Mouse (Mus musculus): ENCODE measurements around the gene Pea15a. TPM values are rescaled to one million over a fixed set of nuclear protein-coding genes. Genes with fewer than 3 reads are reported as not detected.

Pea15a gene
- polyA plus RNA-seq, 1 experiment from 2014 or later: 470 TPM

- peaks cover 63% of the 10 kb centered on the region for H3K4me1 ChIP-seq
- no peak for ATAC-seq
- no peak within 1 kb of the TSS for H3K4me3 ChIP-seq
- no peaks in the 10 kb centered on the region for H3K36me3 ChIP-seq (ENCODE audit: poor library complexity, severe bottlenecking)
- peak within 1 kb of the TSS; percentile 10; the same call in 1 of the 2 replicates for H3K4me2 ChIP-seq
- WGBS: 75% methylated on average over 19 of the region's 19 CpGs
- H3K9me3 ChIP-seq (replicated peaks): no peaks in the 10 kb centered on the region
- no peaks in the 10 kb centered on the region for H3K27me3 ChIP-seq
- H3K27ac ChIP-seq: peak within 1 kb of the TSS; percentile 45
- H3K9ac ChIP-seq: no peak within 1 kb of the TSS
Measured at GRCm38 (mm10) chr1:172219451-172220406, 13.1 kb upstream of the Pea15a start, which contains the start of gene Casq1. Gene Casq1 (minus strand): TSS chr1:172219868.

- no peaks in the 10 kb centered on the region for H3K27me3 ChIP-seq
- no peak overlapping the region for H3K9ac ChIP-seq
- H3K4me1 ChIP-seq: peaks cover 77% of the 10 kb centered on the region
- H3K4me3 ChIP-seq: no peak overlapping the region
- no peaks in the 10 kb centered on the region for H3K9me3 ChIP-seq (replicated peaks)
- H3K36me3 ChIP-seq (ENCODE audit: poor library complexity, severe bottlenecking): no peaks in the 10 kb centered on the region
- ATAC-seq: no peak
- peak overlapping the region; percentile 45; the same call in 1 of the 2 replicates for H3K27ac ChIP-seq
- WGBS: 54% methylated on average over 15 of the region's 15 CpGs
- H3K4me2 ChIP-seq: no peak overlapping the region
Measured at GRCm38 (mm10) chr1:172218164-172218910, 11.7 kb upstream of the Pea15a start.

GRCm38 (mm10) chr1:172217148-172217547 lies 10.5 kb upstream of the Pea15a start:
- peak; percentile 60 for ATAC-seq
- Histone ChIP-seq H3K27me3 (no peaks in the 10 kb centered on the region), H3K9ac (peak overlapping the region; percentile 34; the same call in 1 of the 2 replicates), H3K4me1 (peaks cover 79% of the 10 kb centered on the region), H3K9me3 (replicated peaks) (no peaks in the 10 kb centered on the region), H3K27ac (peak overlapping the region; percentile 35; the same call in 1 of the 2 replicates), H3K4me2 (peak overlapping the region; percentile 43), H3K36me3 (ENCODE audit: poor library complexity, severe bottlenecking) (no peaks in the 10 kb centered on the region), H3K4me3 (no peak overlapping the region)
- 0% methylated on average over 5 of the region's 5 CpGs for WGBS

GRCm38 (mm10) chr1:172214748-172215147 lies 8.1 kb upstream of the Pea15a start:
- Histone ChIP-seq H3K27ac (no peak overlapping the region), H3K27me3 (no peaks in the 10 kb centered on the region), H3K36me3 (ENCODE audit: poor library complexity, severe bottlenecking) (no peaks in the 10 kb centered on the region), H3K9ac (no peak overlapping the region), H3K4me3 (no peak overlapping the region), H3K4me1 (peaks cover 55% of the 10 kb centered on the region), H3K4me2 (no peak overlapping the region), H3K9me3 (replicated peaks) (no peaks in the 10 kb centered on the region)
- no peak for ATAC-seq
- 64% methylated on average over 3 of the region's 3 CpGs for WGBS

GRCm38 (mm10) chr1:172213771-172214170 lies 7.2 kb upstream of the Pea15a start:
- Histone ChIP-seq H3K4me2 (no peak overlapping the region), H3K27ac (peak overlapping the region; percentile 64), H3K9ac (no peak overlapping the region), H3K4me3 (no peak overlapping the region), H3K9me3 (replicated peaks) (no peaks in the 10 kb centered on the region), H3K27me3 (no peaks in the 10 kb centered on the region), H3K4me1 (peaks cover 45% of the 10 kb centered on the region), H3K36me3 (ENCODE audit: poor library complexity, severe bottlenecking) (no peaks in the 10 kb centered on the region)
- no peak for ATAC-seq
- 45% methylated on average over 4 of the region's 4 CpGs for WGBS

- H3K27ac ChIP-seq: 0 out of 2 replicates have a peak overlapping the region, but pooled peaks have one; percentile 10
- 52% methylated on average over 5 of the region's 5 CpGs for WGBS
- ATAC-seq: no peak
- H3K9ac ChIP-seq: no peak overlapping the region
- H3K27me3 ChIP-seq: no peaks in the 10 kb centered on the region
- H3K9me3 ChIP-seq (replicated peaks): no peaks in the 10 kb centered on the region
- peaks cover 35% of the 10 kb centered on the region for H3K4me1 ChIP-seq
- H3K4me2 ChIP-seq: no peak overlapping the region
- H3K36me3 ChIP-seq (ENCODE audit: poor library complexity, severe bottlenecking): no peaks in the 10 kb centered on the region
- H3K4me3 ChIP-seq: no peak overlapping the region
Measured at GRCm38 (mm10) chr1:172212776-172213175, 6.2 kb upstream of the Pea15a start.

- peak overlapping the region; percentile 98 for H3K9ac ChIP-seq
- H3K4me3 ChIP-seq: 0 out of 2 replicates have a peak overlapping the region, but pooled peaks have one; percentile 88
- H3K4me2 ChIP-seq: peak overlapping the region; percentile 95
- H3K27me3 ChIP-seq: no peaks in the 10 kb centered on the region
- no peaks in the 10 kb centered on the region for H3K36me3 ChIP-seq (ENCODE audit: poor library complexity, severe bottlenecking)
- peak overlapping the region; percentile 98 for H3K27ac ChIP-seq
- H3K9me3 ChIP-seq (replicated peaks): no peaks in the 10 kb centered on the region
- H3K4me1 ChIP-seq: peaks cover 53% of the 10 kb centered on the region
- 6% methylated on average over 7 of the region's 7 CpGs for WGBS
- peak; percentile 3; the same call in 1 of the 2 replicates for ATAC-seq
Measured at GRCm38 (mm10) chr1:172207111-172207584, 544 bp upstream of the Pea15a start.

- no peaks in the 10 kb centered on the region for H3K36me3 ChIP-seq (ENCODE audit: poor library complexity, severe bottlenecking)
- peak overlapping the region; percentile 98 for H3K9ac ChIP-seq
- peak overlapping the region; percentile 98 for H3K27ac ChIP-seq
- ATAC-seq: no peak
- H3K9me3 ChIP-seq (replicated peaks): no peaks in the 10 kb centered on the region
- H3K4me2 ChIP-seq: peak overlapping the region; percentile 95
- H3K27me3 ChIP-seq: no peaks in the 10 kb centered on the region
- peak overlapping the region; percentile 88 for H3K4me3 ChIP-seq
- peaks cover 67% of the 10 kb centered on the region for H3K4me1 ChIP-seq
- 4% methylated on average over 3 of the region's 3 CpGs for WGBS
Measured at GRCm38 (mm10) chr1:172205741-172206087, 890 bp downstream of the Pea15a start.

- Histone ChIP-seq H3K9ac (peak overlapping the region; percentile 98), H3K9me3 (replicated peaks) (no peaks in the 10 kb centered on the region), H3K4me1 (peaks cover 74% of the 10 kb centered on the region), H3K27me3 (no peaks in the 10 kb centered on the region), H3K27ac (peak overlapping the region; percentile 98), H3K4me3 (peak overlapping the region; percentile 88), H3K4me2 (peak overlapping the region; percentile 95), H3K36me3 (ENCODE audit: poor library complexity, severe bottlenecking) (peaks cover 5% of the 10 kb centered on the region)
- ATAC-seq: no peak
- WGBS: 3% methylated on average over 15 of the region's 15 CpGs
Measured at GRCm38 (mm10) chr1:172204814-172205740, 1.5 kb downstream of the Pea15a start.

GRCm38 (mm10) chr1:172204033-172204813 lies 2.4 kb downstream of the Pea15a start:
- ATAC-seq: no peak
- H3K4me1 ChIP-seq: peaks cover 81% of the 10 kb centered on the region
- WGBS: under 1% methylated on average over 9 of the region's 9 CpGs

More at GRCm38 (mm10) chr1:172204033-172204813, 2.4 kb downstream of the Pea15a start:
- peak overlapping the region; percentile 98 for H3K27ac ChIP-seq
- peak overlapping the region; percentile 88 for H3K4me3 ChIP-seq
- H3K4me2 ChIP-seq: peak overlapping the region; percentile 95
- peak overlapping the region; percentile 98 for H3K9ac ChIP-seq
- no peaks in the 10 kb centered on the region for H3K9me3 ChIP-seq (replicated peaks)
- no peaks in the 10 kb centered on the region for H3K27me3 ChIP-seq
- H3K36me3 ChIP-seq (ENCODE audit: poor library complexity, severe bottlenecking): peaks cover 13% of the 10 kb centered on the region

Measured in forebrain, embryonic 13.5 days (tissue).